Mouse (Mus musculus): Measurements from ENCODE around the gene Ppp2r3c. TPM values are rescaled to one million over a fixed set of nuclear protein-coding genes. Genes with fewer than 3 reads are reported as not detected.
"Not testable (repeated sequence)": the region's sequence is repeated elsewhere in the genome, so short reads cannot be mapped to it uniquely, and the experiment has no call there.

Ppp2r3c gene
- polyA plus RNA-seq, 1 experiment, result 0.06 TPM

GRCm38 (mm10) chr12:55300820-55301351, 1.9 kb downstream of the Ppp2r3c start:
- no peak for TF ChIP-seq GATA1 (IDR thresholded peaks at IDR 0.05; ENCODE audit: low read length)
- TF ChIP-seq TAL1 (IDR thresholded peaks at IDR 0.05; ENCODE audit: low read length), result no peak
- no peaks in the 10 kb centered on the region for H3K27me3 ChIP-seq (ENCODE audit: control insufficient read depth)
- no peaks in the 10 kb centered on the region for H3K9me3 ChIP-seq (ENCODE audit: control insufficient read depth, low read length)
- H3K4me3 ChIP-seq (replicated peaks), result peak overlapping the region; percentile 69
- peaks cover 34% of the 10 kb centered on the region for H3K4me1 ChIP-seq (ENCODE audit: control insufficient read depth)
- H3K36me3 ChIP-seq (ENCODE audit: control insufficient read depth), result peaks cover 50% of the 10 kb centered on the region

- Histone ChIP-seq H3K9me3 (ENCODE audit: control insufficient read depth, low read length) (no peaks in the 10 kb centered on the region), H3K27me3 (ENCODE audit: control insufficient read depth) (no peaks in the 10 kb centered on the region), H3K4me1 (ENCODE audit: control insufficient read depth) (peaks cover 31% of the 10 kb centered on the region), H3K36me3 (ENCODE audit: control insufficient read depth) (peaks cover 63% of the 10 kb centered on the region), H3K4me3 (replicated peaks) (no peak within 1 kb of the TSS)
- TF ChIP-seq GATA1 (IDR thresholded peaks at IDR 0.05; ENCODE audit: low read length) (no peak), TAL1 (IDR thresholded peaks at IDR 0.05; ENCODE audit: low read length) (no peak)
Observed at GRCm38 (mm10) chr12:55299336-55299735, 3.5 kb downstream of the Ppp2r3c start, which contains the start of gene 1110008L16Rik. 1110008L16Rik (plus strand) TSS chr12:55299577.

GRCm38 (mm10) chr12:55298112-55298511, 4.7 kb downstream of the Ppp2r3c start:
- TF ChIP-seq TAL1 (IDR thresholded peaks at IDR 0.05; ENCODE audit: low read length) (no peak), GATA1 (IDR thresholded peaks at IDR 0.05; ENCODE audit: low read length) (no peak)
- no peaks in the 10 kb centered on the region for H3K9me3 ChIP-seq (ENCODE audit: control insufficient read depth, low read length)
- H3K4me3 ChIP-seq (replicated peaks), result no peak overlapping the region
- peaks cover 21% of the 10 kb centered on the region for H3K4me1 ChIP-seq (ENCODE audit: control insufficient read depth)
- peaks cover 73% of the 10 kb centered on the region for H3K36me3 ChIP-seq (ENCODE audit: control insufficient read depth)
- no peaks in the 10 kb centered on the region for H3K27me3 ChIP-seq (ENCODE audit: control insufficient read depth)

- H3K4me3 ChIP-seq (replicated peaks); H3K9me3 ChIP-seq (ENCODE audit: control insufficient read depth, low read length); H3K4me1 ChIP-seq (ENCODE audit: control insufficient read depth); H3K27me3 ChIP-seq (ENCODE audit: control insufficient read depth): not testable (repeated sequence)
- H3K36me3 ChIP-seq (ENCODE audit: control insufficient read depth), result peaks cover 13% of the 10 kb centered on the region
Observed at GRCm38 (mm10) chr12:55277583-55277982, 25.2 kb downstream of the Ppp2r3c start.

- Histone ChIP-seq H3K36me3 (ENCODE audit: control insufficient read depth) (peaks cover 2% of the 10 kb centered on the region), H3K27me3 (ENCODE audit: control insufficient read depth) (no peaks in the 10 kb centered on the region), H3K4me3 (replicated peaks) (no peak overlapping the region), H3K9me3 (ENCODE audit: control insufficient read depth, low read length) (no peaks in the 10 kb centered on the region), H3K4me1 (ENCODE audit: control insufficient read depth) (no peaks in the 10 kb centered on the region)
- no peak for TF ChIP-seq TAL1 (IDR thresholded peaks at IDR 0.05; ENCODE audit: low read length)
- TF ChIP-seq GATA1 (IDR thresholded peaks at IDR 0.05; ENCODE audit: low read length), result no peak
Observed at GRCm38 (mm10) chr12:55272243-55272642, 30.6 kb downstream of the Ppp2r3c start.

GRCm38 (mm10) chr12:55263385-55263784, 39.4 kb downstream of the Ppp2r3c start:
- not testable (repeated sequence) for H3K4me3 ChIP-seq (replicated peaks); H3K27me3 ChIP-seq (ENCODE audit: control insufficient read depth); H3K4me1 ChIP-seq (ENCODE audit: control insufficient read depth); H3K9me3 ChIP-seq (ENCODE audit: control insufficient read depth, low read length)
- H3K36me3 ChIP-seq (ENCODE audit: control insufficient read depth), result peaks cover 19% of the 10 kb centered on the region

GRCm38 (mm10) chr12:55261950-55262349, 40.8 kb downstream of the Ppp2r3c start:
- H3K27me3 ChIP-seq (ENCODE audit: control insufficient read depth); H3K4me1 ChIP-seq (ENCODE audit: control insufficient read depth); H3K4me3 ChIP-seq (replicated peaks); H3K9me3 ChIP-seq (ENCODE audit: control insufficient read depth, low read length): not testable (repeated sequence)
- peaks cover 30% of the 10 kb centered on the region for H3K36me3 ChIP-seq (ENCODE audit: control insufficient read depth)

- not testable (repeated sequence) for H3K4me3 ChIP-seq (replicated peaks); H3K36me3 ChIP-seq (ENCODE audit: control insufficient read depth); H3K4me1 ChIP-seq (ENCODE audit: control insufficient read depth); H3K9me3 ChIP-seq (ENCODE audit: control insufficient read depth, low read length); H3K27me3 ChIP-seq (ENCODE audit: control insufficient read depth)
Observed at GRCm38 (mm10) chr12:55242243-55242642, 60.6 kb downstream of the Ppp2r3c start.

GRCm38 (mm10) chr12:55230520-55230861, 72.3 kb downstream of the Ppp2r3c start:
- not testable (repeated sequence) for H3K36me3 ChIP-seq (ENCODE audit: control insufficient read depth); H3K4me1 ChIP-seq (ENCODE audit: control insufficient read depth); H3K9me3 ChIP-seq (ENCODE audit: control insufficient read depth, low read length); H3K27me3 ChIP-seq (ENCODE audit: control insufficient read depth)
- peak overlapping the region; percentile 61 for H3K4me3 ChIP-seq (replicated peaks)

GRCm38 (mm10) chr12:55229626-55230519, 72.9 kb downstream of the Ppp2r3c start, which contains the start of gene Srp54c:
Srp54c (plus strand) TSS chr12:55230168.
- H3K4me3 ChIP-seq (replicated peaks), result peak within 1 kb of the TSS; percentile 61
- not testable (repeated sequence) for H3K9me3 ChIP-seq (ENCODE audit: control insufficient read depth, low read length); H3K27me3 ChIP-seq (ENCODE audit: control insufficient read depth); H3K4me1 ChIP-seq (ENCODE audit: control insufficient read depth); H3K36me3 ChIP-seq (ENCODE audit: control insufficient read depth)

Other genes starting within 250 kb of the Ppp2r3c start
- gene 2700097O09Rik, start 222.9 kb downstream of the Ppp2r3c start, polyA plus RNA-seq (2012), result 0.09 and 0.26 TPM in 2 replicates
- 0.44 and 0.72 TPM in 2 replicates for gene Srp54a, start 222.7 kb downstream of the Ppp2r3c start, polyA plus RNA-seq (2012)
- gene Fam177a, start 178.5 kb downstream of the Ppp2r3c start, polyA plus RNA-seq (2012), result 0.79 TPM in 2 replicates
- 2.5 and 3.1 TPM in 2 replicates for gene Srp54b, start 147.9 kb downstream of the Ppp2r3c start, polyA plus RNA-seq (2012)
- gene 1700047I17Rik2, start 103.4 kb downstream of the Ppp2r3c start, polyA plus RNA-seq (2012), result not detected in 2 replicates
- 0.13 and 0.14 TPM in 2 replicates for gene Srp54c, start 72.8 kb downstream of the Ppp2r3c start, polyA plus RNA-seq (2012)
- gene 1110008L16Rik, start 3.4 kb downstream of the Ppp2r3c start, polyA plus RNA-seq (2012), result 0.02 and 0.03 TPM in 2 replicates
- 1.2 and 1.9 TPM in 2 replicates for gene Psma6, start 81.2 kb upstream of the Ppp2r3c start, polyA plus RNA-seq (2012)
- 4.2 and 6.8 TPM in 2 replicates for gene Nfkbia, start 189.6 kb upstream of the Ppp2r3c start, polyA plus RNA-seq (2012)

Data from erythroblast, embryonic 14.5 days (primary cell).